Mouse (Mus musculus): ENCODE data around the gene Olfr874.
"Not testable (repeated sequence)": the region's sequence is repeated elsewhere in the genome, so short reads cannot be mapped to it uniquely, and the experiment has no call there.

Olfr874 gene

DNA sequence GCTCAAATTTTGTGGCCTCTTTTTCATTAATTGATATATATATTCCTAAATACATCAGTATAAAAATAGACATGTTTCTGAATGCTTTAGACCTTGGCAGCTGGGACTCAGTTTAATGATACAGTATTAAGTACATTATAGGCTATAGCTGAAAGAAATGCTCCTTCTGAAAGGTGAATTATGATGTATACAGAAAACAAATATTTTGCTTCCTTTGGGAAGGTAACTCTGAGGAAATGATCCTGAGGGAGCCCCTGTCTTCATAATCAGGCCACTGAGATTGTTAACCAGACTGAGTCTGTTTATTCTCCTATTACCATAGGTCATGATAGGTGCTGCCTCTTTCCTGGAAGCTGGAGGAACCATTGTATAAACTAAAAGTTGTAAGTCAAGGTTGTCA lies at the start of gene Olfr874:
Gene Olfr874, plus strand, starts transcription at position 301 of the 400 bp plus-strand sequence.
- no peak for DNase-seq (ENCODE audit: low read depth)

DNA sequence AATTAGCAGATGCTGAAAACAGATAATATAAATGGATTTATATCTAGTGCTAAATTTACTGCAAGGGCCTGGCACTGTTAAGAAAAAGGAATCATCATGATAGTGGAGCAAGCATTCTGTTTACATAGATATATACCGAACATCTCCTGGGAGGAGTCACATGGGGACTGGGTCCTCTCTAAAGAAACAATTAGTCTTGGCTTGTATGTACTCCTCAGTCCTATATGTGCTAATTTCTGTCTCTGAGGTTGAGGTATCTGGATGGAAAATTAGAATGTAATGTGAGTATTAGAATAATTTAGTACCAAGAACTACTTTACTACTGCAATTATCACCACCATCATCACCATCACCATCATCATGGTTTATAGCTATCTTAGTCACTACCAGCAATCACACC lies 28.8 kb upstream of the Olfr874 start, which contains the start of gene Olfr160:
Gene Olfr160, minus strand, starts transcription at position 101 of the 400 bp plus-strand sequence.
- no peak for DNase-seq (ENCODE audit: low read depth)

DNA sequence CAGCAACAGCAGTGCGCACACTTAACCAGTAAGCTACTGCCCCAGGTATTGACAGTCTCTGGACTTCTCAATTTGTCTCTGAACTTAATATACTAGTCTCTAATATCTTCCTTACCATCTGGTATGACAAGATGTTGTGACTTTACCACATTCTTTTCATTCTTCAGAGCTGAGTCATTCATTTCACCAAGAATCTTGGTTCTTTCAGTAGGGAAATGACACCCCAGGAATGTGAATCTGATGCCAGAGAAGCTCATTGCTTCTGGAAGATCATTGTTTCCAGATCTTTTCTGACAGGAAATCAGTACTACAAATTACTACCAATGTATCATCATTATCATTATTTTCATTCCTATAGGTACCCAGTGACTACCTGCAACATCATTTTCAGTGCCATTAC lies 10.6 kb upstream of the Olfr874 start:
- DNase-seq (ENCODE audit: low read depth): no peak

DNA sequence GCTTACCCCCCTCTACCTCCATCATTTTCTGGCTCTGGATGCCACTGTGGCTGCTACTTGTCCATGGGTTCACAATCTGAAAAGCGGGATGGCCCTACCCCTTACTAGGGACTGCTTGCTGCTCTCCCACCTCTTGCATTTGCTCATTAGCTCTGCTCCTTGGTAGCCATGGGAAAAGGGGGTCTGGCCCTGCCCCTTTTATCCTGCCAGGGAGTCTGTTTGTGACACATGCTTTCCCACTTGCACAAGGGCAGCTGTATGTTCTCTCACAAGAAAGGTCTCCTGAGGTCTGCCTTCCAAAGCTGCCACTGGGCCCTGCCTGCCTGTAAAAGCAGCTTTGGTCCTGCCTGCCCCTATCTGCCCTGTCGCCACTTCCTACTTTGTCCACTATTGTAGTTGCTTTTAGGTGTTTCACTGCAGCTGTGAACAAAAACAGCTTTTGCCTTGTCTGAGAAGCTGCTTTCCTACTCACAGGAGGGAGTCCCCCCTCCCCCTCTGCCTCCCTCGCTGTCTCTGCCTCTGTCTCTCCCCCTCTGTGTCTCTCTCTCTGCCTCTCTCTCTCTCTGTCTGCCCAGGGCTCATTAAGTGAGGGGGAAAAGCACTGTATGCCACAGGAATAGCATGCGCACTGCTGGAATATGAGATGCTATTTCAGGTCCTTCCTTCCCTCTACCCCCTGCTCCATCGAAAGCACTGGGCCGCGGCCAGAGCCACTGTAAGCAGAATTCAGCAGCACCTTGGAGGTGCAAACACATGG lies 5.6 kb downstream of the Olfr874 start:
- no peak for DNase-seq (ENCODE audit: low read depth)

DNA sequence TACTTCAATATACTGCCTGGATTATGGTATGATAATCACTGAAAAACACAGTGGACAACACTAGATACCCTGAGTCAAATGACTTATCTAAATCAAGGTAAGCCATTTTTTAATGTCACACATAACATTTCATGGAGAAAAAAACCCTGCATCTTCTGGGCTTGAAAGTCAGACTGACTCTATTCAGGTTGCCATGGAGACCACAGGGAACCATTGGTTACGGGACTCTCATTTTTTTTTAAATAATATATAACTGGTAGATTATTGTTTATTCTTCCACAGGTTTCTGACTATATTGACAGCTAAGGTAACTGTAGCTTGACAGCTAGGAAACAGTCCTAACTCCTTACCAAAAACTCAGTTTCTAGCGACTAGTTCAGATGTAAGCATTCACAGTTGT lies 6.6 kb downstream of the Olfr874 start:
- DNase-seq (ENCODE audit: low read depth): no peak

DNA sequence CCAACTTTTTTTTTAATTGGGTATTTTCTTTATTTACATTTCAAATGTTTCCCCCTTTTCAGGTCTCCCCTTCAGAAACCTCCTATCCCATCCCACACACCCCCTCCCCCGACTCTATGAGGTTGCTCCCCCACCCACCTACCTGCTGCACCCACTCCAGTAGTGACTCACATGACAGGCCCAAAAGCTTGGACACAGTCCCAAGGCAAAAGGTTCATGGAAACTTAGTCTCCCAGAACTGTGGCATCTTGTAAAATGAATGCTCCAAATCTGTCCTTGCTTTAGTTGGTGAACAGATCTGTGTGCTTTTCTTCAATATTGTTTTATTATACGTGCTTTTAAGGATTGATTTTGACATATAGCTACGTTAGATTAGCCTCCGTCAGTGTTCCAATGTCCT lies 7.1 kb downstream of the Olfr874 start:
- no peak for DNase-seq (ENCODE audit: low read depth)

DNA sequence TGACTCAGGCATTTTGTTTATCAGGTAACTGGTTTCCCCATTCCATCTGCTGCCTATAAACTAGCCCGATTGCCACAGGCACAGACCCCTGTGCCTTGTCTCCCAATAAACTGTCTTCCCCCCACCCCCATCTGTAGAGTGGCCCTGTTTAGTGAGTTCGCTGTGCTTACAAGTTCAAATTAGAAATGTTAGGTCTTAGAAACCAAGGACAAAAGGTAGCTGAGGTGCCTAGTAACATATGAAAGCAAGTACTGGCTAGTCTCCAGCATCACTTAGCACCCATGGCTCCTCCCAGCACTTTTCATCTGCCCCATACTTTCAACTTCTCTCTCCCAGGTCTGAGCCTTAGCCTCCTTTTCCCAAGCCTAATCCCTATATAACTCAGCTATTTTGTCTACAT lies 16.8 kb downstream of the Olfr874 start:
- no peak for DNase-seq (ENCODE audit: low read depth)

DNA sequence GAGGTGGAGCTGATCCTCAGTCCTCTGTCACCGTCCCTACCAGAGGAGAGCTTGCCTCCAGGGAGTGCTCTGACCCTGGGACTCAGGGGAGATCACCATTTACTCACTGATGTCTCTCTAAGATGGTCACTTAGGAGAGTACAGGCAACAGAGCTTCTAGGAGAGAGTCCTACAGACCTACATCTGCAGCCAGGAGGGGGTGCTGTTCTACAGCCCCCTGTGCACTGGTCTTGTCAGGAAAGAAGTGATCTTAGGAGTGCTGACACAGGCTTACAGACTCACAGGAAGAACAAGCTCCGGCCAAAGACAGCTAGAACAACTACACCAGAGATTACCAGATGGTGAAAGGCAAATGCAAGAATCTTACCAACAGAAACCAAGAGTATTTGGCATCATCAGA lies 17.6 kb downstream of the Olfr874 start:
- DNase-seq (ENCODE audit: low read depth): no peak

DNA sequence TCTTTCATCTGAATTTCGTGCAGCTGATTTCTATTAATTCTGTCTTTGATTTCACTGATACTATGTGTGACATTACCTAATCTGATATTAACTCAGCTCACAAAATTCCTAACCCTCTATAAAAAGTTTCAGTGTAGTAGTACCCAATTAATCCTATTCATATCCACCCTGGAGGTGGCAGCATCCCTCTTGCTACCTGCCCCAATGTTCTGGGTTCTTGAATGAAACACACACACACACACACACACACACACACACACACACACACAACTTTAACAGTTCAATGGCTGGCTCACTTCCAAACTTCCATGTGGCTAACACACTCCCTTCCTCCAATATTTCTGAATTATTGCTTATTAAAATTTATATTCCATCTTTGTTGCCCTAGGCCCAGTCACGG lies 25.8 kb downstream of the Olfr874 start:
- no peak for DNase-seq (ENCODE audit: low read depth)

DNA sequence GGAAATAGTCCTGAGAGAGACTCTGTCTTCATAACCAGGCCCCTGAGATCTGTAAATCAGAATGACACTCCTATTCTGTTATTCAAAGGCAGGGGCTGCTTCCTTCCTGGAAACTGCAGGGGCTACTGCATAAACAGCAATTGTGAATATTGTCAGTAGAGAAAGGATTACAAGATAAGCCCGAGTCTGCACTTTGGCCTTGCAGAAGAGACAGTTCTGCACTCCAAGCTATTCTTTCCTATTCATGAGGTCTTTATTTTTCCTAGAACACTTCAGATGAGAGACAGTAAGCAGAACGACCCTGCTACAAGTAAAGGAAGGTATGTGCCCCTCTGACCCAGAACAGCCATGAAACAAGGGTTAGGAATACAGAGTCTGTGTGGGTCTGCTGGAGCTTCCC lies 26.9 kb downstream of the Olfr874 start, which contains the start of gene Olfr875:
Gene Olfr875, plus strand, starts transcription at position 99 of the 400 bp plus-strand sequence.
- DNase-seq (ENCODE audit: low read depth): no peak

DNA sequence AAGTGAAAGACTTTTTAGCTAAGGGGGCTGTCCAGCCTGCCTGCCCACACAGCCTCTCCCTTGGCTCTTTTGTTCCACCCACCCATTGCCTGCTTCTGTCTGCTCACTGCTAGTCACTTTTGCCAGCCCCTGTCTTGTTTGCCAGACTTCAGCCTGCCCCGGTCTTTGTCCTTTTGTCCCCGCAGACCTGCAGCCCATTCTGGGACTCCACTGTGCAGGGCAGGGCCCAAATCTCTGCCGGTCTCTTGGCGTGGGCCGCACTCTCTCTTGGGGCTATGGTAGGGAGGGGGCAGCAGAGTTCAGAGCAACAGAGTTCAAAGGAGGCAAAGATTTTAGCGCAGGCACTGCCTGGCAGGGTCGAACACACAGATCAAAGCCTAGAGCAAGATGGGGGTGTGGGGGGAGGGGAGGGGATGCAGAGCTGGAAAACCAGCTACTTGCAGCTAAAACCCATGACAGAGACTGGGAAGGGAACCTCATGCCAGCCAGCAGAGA lies 37.9 kb downstream of the Olfr874 start:
- DNase-seq (ENCODE audit: low read depth): no peak

DNA sequence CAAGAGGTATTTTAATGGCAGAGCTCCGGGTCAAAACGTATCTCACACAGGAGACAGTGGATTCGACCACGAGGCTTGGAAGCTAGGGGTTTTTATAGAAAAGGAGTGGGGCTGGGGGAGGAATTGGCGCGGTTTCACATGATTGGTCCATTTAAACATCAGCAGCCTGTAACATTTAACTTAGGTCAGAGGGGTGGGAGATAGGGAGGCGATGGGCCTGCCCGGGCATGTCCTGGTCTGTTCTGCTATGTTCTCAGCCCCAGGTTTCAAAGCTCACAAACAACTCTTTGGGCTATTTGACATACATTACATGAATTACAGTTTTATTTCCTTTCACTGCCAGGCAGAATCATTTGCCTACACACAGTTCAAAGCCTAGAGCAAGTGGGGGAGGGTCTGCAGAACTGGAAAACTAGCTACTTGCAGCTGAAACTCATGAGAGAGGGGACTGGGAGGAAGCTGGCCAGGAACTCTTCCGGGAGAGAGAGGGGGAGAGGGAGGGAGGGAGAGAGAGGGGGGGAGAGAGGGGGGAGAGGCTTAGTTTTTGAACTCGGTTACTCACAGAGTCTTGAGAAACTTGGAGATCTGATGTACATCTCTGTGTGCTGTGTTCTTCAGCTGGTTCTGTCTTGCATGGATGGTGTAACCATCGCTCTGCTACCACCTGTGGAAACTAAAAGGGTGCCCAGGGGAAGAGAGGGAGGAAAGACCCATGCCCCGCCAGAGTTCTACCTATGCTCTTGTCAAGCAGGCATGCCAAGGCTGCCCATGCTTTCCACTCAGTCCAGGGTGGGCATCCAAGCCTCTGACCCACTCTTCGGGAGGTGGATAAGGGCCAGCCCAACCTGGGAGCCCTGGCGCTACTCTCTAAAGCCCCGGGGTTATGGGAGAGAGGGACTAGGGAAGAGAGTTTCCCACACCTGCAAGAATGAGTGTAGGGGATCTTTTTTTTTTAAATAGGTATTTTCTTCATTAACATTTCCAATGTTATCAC lies 38.8 kb downstream of the Olfr874 start:
- not testable (repeated sequence) for DNase-seq (ENCODE audit: low read depth)

DNA sequence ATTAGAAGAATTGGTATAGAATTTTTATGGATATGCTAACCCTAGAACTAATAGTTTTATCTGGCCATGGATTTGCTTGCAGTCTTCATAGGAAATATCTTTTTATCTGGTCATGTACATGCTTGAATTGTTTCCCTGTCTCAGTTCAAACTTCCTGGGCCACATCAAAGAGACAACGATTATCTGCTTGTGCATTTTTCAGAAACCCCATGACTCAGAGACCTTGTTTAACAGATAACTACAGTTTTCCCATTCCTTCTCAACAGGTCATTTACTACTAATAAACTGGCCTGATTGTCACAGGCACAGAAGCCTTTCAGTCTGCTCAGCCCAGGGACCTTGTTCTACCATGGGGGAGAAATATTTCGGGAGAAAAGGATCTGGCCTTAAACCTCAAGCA lies 41.5 kb downstream of the Olfr874 start:
- DNase-seq (ENCODE audit: low read depth): no peak

Data from c-Kit-positive CD71-positive TER-119-negative erythroid progenitor cells, embryonic 14.5 days (primary cell).